Mouse (Mus musculus) T-helper 1 cell (primary cell): ENCODE results near the gene Helz2.
"Not testable (repeated sequence)": the region's sequence is repeated elsewhere in the genome, so short reads cannot be mapped to it uniquely, and the experiment has no call there.

Experiments
- in situ Hi-C: fragments of 300-600 bp; cut with MboI, MseI; formaldehyde crosslinking; loops from one replicate; pipeline ENCODE4 v1.15.1; 2025; ENCODE audit warnings: high pct_unique_total_duplicates

The Helz2 gene

GRCm38 (mm10) chr2:181196628-181197300 is 45.1 kb downstream of the Helz2 start:
- in situ Hi-C loops: no loop called here

GRCm38 (mm10) chr2:181193044-181193443 is 48.8 kb downstream of the Helz2 start:
- in situ Hi-C loops: no loop called here

GRCm38 (mm10) chr2:181191936-181192335 is 49.9 kb downstream of the Helz2 start:
- in situ Hi-C loops: no loop called here

GRCm38 (mm10) chr2:181191385-181191784 is 50.4 kb downstream of the Helz2 start:
- in situ Hi-C loops: not testable (repeated sequence)

- in situ Hi-C loops: no loop called here
These were observed 52.5 kb downstream of the Helz2 start for GRCm38 (mm10) chr2:181189321-181189720.

- in situ Hi-C loops: no loop called here
These were observed 53.1 kb downstream of the Helz2 start for GRCm38 (mm10) chr2:181188681-181189080.

- in situ Hi-C loops: no loop called here
These were observed 54.5 kb downstream of the Helz2 start, which contains the start of gene Ppdpf for GRCm38 (mm10) chr2:181187121-181188000. TSS of gene Ppdpf (plus strand) at chr2:181187247.

- in situ Hi-C loops: no loop called here
These were observed 55.2 kb downstream of the Helz2 start for GRCm38 (mm10) chr2:181186635-181187034.

- in situ Hi-C loops: no loop called here
These were observed 60.9 kb downstream of the Helz2 start for GRCm38 (mm10) chr2:181180898-181181297.

GRCm38 (mm10) chr2:181178471-181178870 is 63.4 kb downstream of the Helz2 start:
- in situ Hi-C loops: no loop called here

GRCm38 (mm10) chr2:181178015-181178414 is 63.8 kb downstream of the Helz2 start:
- in situ Hi-C loops: no loop called here
